Mouse (Mus musculus): ENCODE results near the gene Itm2b.

DNA sequence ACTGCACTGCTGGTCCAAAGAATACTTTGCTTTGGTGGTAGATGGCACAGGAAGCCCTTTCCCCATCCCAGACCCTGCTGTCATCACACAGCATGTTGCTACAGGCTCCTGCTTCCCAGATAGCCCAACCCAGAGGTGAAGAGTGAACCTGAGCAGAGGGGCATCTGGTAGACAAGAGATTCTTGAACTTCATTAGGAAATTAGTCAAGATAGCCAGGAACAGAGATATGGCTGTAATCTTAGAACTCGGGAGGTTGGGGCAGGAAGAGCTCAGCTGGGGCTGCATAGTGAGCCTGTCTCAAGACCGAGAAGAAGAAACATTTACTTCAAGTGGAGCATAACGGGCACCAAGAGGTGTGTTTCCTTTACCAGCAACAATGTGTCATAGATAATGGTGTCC lies 16.3 kb upstream of the Itm2b start:
- TF ChIP-seq CTCF (IDR thresholded peaks at IDR 0.05; ENCODE audit: control insufficient read depth, insufficient read depth, insufficient read length) (no peak), FOSL1 (IDR thresholded peaks at IDR 0.05; ENCODE audit: insufficient read depth, low read length, poor library complexity, severe bottlenecking) (no peak)

Data from C2C12 (cell line).